Mouse (Mus musculus): ENCODE measurements around the gene Ankrd39. TPM values are rescaled to one million over a fixed set of nuclear protein-coding genes. Genes with fewer than 3 reads are reported as not detected.

The Ankrd39 gene
- polyA plus RNA-seq, 1 experiment from 2014 or later, result 23.1 TPM

DNA sequence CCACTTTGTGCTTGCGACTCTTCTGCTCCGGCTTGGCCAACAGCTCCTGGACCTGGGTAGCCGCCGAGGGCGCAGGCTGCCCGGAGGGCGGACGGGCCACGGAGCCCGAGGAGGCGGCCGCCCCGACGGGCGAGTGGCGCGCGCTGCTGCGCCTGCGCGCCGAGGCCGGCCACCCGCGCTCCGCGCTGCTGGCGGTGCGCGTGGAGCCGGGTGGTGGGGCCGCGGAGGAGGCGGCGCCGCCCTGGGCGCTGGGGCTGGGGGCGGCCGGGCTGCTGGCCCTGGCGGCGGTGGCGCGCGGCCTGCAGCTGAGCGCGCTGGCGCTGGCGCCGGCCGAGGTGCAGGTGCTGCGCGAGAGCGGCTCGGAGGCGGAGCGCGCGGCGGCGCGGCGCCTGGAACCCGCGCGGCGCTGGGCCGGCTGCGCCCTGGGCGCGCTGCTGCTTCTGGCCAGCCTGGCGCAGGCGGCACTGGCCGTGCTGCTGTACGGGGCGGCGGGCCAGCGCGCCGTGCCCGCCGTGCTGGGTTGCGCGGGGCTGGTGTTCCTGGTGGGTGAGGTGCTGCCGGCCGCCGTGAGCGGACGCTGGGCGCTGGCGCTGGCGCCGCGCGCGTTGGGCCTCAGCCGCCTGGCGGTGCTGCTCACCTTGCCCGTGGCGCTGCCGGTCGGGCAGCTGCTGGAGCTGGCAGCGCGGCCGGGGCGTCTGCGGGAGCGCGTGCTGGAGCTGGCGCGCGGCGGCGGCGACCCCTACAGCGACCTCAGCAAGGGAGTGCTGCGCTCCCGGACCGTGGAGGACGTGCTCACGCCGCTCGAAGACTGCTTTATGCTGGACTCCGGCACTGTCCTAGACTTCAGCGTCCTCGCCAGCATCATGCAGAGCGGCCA, 34.9 kb downstream of the Ankrd39 start:
- peak overlapping the region; percentile 86 for H3K4me3 ChIP-seq
- ATAC-seq (ENCODE audit: insufficient number of reproducible peaks, low FRiP score), result peak; percentile 71
- H3K9me3 ChIP-seq (replicated peaks), result no peaks in the 10 kb centered on the region
- 13% methylated on average over 126 of the region's 126 CpGs for WGBS
- peak overlapping the region; percentile 93 for H3K4me2 ChIP-seq
- no peaks in the 10 kb centered on the region for H3K27me3 ChIP-seq (replicated peaks)
- peak overlapping the region; percentile 86 for H3K9ac ChIP-seq
- H3K4me1 ChIP-seq (replicated peaks), result peaks cover 33% of the 10 kb centered on the region
- peaks cover 22% of the 10 kb centered on the region for H3K36me3 ChIP-seq
- peak overlapping the region; percentile 98 for H3K27ac ChIP-seq (ENCODE audit: poor library complexity, severe bottlenecking)

DNA sequence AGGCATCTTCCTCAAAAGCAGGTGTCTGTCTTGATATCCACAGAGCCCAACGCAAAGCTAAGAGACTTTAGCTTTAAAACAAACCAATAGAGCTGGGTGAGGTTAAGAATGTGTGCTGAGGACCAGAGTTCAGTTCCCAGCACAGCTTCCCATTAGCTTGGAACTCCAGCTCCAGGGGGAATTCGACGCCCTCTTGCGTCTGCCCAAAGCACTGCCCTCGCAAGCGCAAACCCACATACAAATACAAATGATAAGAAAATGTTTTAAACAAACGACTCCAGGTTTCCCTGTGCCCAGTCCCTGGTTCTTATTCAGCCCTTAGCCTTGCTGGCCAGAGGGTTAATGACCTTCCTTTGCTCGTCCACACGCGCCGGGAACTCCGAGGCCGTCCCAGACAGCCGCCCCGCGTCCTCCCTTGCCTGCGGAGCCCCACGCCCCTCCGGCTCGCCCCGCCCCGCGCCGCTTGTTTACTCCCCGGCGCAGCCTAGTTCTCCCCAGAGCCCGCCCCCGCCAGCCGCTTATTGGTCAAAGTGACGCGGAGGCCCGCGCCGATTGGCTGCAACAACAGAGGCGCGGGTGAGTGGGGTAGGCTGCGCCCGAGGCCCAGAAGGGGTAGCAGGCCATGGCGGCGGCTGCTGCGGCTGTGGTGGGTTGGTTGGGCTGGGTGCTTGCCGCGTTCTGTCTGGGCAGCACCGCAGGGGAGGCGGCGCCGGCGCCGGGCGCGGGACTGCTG, 35.8 kb downstream of the Ankrd39 start, which contains the start of gene Cnnm3:
Gene Cnnm3 (plus strand): TSS at position 579 of the 733 bp plus-strand sequence.
- no peaks in the 10 kb centered on the region for H3K27me3 ChIP-seq (replicated peaks)
- H3K4me1 ChIP-seq (replicated peaks), result peaks cover 30% of the 10 kb centered on the region
- H3K36me3 ChIP-seq, result peaks cover 19% of the 10 kb centered on the region
- H3K27ac ChIP-seq (ENCODE audit: poor library complexity, severe bottlenecking), result peak within 1 kb of the TSS; percentile 98
- peak within 1 kb of the TSS; percentile 86 for H3K4me3 ChIP-seq
- under 1% methylated on average over 51 of the region's 51 CpGs for WGBS
- ATAC-seq (ENCODE audit: insufficient number of reproducible peaks, low FRiP score), result peak; percentile 99
- H3K9ac ChIP-seq, result peak within 1 kb of the TSS; percentile 86
- no peaks in the 10 kb centered on the region for H3K9me3 ChIP-seq (replicated peaks)
- peak within 1 kb of the TSS; percentile 93 for H3K4me2 ChIP-seq

DNA sequence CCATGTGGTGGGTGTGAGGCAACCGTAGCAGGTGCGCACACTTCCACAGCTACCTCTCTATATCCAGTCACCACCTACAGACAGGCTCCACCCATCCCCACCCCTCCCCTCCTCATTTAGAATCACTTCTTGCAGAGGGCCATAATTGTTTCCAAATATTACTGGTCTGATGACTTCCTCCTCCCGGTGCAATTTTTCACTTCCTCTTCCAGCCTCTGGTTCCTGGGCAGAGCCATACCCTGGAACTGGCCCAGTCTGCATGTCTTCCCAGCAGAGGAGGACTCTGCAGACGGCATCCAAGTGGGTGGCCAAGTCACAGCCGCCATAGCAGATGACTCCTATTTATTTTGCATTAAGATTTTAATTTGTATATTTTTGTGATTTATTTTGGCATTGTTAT, 39.0 kb downstream of the Ankrd39 start:
- Histone ChIP-seq H3K4me1 (replicated peaks) (peaks cover 4% of the 10 kb centered on the region), H3K27ac (ENCODE audit: poor library complexity, severe bottlenecking) (no peak overlapping the region), H3K4me2 (no peak overlapping the region), H3K9ac (no peak overlapping the region), H3K36me3 (peaks cover 22% of the 10 kb centered on the region), H3K27me3 (replicated peaks) (no peaks in the 10 kb centered on the region), H3K4me3 (no peak overlapping the region), H3K9me3 (replicated peaks) (no peaks in the 10 kb centered on the region)
- WGBS, result 81% methylated on average over 5 of the region's 5 CpGs
- no peak for ATAC-seq (ENCODE audit: insufficient number of reproducible peaks, low FRiP score)

DNA sequence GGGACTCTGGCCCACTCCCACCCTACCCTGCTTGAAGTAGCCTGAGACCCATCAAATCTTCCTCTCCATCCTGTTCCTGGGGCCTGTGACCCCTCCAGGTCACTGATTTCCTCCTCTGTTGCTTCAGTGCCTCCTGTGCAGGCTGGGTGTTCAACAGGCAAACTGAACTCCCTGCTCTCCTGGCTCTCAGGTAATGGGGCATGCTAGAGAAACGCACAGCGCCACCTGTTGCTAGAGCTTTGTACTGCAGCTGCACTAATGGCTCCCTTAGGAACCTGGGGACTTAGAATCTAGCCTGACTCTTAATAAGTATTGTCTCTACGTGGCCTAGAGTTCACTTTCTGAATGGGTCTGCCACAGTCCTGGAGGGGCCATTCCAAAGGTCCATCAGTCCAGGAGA, 46.0 kb downstream of the Ankrd39 start:
- WGBS, result 11% methylated on average over 3 of the region's 3 CpGs
- no peak overlapping the region for H3K27ac ChIP-seq (ENCODE audit: poor library complexity, severe bottlenecking)
- no peak for ATAC-seq (ENCODE audit: insufficient number of reproducible peaks, low FRiP score)
- peaks cover 2% of the 10 kb centered on the region; the same call in 1 of the 2 replicates for H3K4me1 ChIP-seq (replicated peaks)
- H3K27me3 ChIP-seq (replicated peaks), result no peaks in the 10 kb centered on the region
- H3K4me3 ChIP-seq, result no peak overlapping the region
- H3K36me3 ChIP-seq, result peaks cover 26% of the 10 kb centered on the region
- 0 out of 2 replicates have a peak overlapping the region, but pooled peaks have one; percentile 24 for H3K9ac ChIP-seq
- H3K9me3 ChIP-seq (replicated peaks), result no peaks in the 10 kb centered on the region
- no peak overlapping the region for H3K4me2 ChIP-seq

DNA sequence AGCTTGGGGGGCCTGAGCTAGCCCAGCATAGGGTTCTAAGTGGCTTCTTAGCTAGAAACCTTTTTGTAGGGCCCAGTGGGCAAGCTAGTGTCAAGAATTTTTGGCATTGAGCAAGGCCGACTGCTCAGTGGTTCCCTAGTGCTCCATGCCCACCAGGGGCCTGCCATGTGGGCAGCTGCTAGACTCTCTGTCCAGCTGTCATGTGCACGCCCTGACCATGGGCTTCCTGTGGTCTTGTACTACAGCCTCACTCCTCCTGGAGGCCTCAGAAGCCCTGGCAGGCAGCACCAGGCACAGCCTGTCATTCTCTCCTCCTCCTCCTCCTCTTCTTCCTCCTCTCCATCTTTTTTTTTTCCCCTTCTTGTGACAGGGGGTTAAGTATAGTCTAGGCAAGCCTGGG, 49.9 kb downstream of the Ankrd39 start:
- Histone ChIP-seq H3K36me3 (peaks cover 10% of the 10 kb centered on the region), H3K9ac (0 out of 2 replicates have a peak overlapping the region, but pooled peaks have one; percentile 11), H3K27ac (ENCODE audit: poor library complexity, severe bottlenecking) (no peak overlapping the region), H3K4me3 (no peak overlapping the region), H3K9me3 (replicated peaks) (no peaks in the 10 kb centered on the region), H3K4me2 (no peak overlapping the region), H3K4me1 (replicated peaks) (peaks cover 10% of the 10 kb centered on the region), H3K27me3 (replicated peaks) (no peaks in the 10 kb centered on the region)
- WGBS, result 61% methylated on average over 2 of the region's 2 CpGs
- ATAC-seq (ENCODE audit: insufficient number of reproducible peaks, low FRiP score), result no peak

DNA sequence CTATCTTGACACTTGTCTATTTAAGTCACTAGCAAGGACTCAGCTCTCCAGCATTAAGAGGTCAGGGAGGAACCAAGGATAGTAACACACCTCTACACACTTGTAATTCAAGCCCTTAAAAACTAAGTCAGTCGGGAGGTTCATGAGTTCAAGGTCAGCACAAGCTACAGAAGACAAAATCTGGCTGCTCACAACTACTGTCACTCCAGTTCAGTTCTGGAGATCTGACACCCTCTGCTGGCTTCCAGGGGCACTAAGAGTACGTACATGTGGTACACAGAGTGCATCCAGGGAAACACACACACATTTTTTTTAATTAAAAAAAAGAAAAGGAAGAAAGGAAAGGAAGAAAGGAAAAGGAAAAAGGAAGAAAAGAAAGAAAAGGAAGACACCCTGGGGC, 50.5 kb downstream of the Ankrd39 start:
- H3K27ac ChIP-seq (ENCODE audit: poor library complexity, severe bottlenecking), result no peak overlapping the region
- ATAC-seq (ENCODE audit: insufficient number of reproducible peaks, low FRiP score), result no peak
- peaks cover 10% of the 10 kb centered on the region for H3K36me3 ChIP-seq
- 39% methylated on average over 2 of the region's 2 CpGs for whole genome bisulfite sequencing
- H3K4me1 ChIP-seq (replicated peaks), result peaks cover 16% of the 10 kb centered on the region
- no peak overlapping the region for H3K4me3 ChIP-seq
- H3K9ac ChIP-seq, result no peak overlapping the region
- no peaks in the 10 kb centered on the region for H3K27me3 ChIP-seq (replicated peaks)
- no peaks in the 10 kb centered on the region for H3K9me3 ChIP-seq (replicated peaks)
- H3K4me2 ChIP-seq, result no peak overlapping the region

DNA sequence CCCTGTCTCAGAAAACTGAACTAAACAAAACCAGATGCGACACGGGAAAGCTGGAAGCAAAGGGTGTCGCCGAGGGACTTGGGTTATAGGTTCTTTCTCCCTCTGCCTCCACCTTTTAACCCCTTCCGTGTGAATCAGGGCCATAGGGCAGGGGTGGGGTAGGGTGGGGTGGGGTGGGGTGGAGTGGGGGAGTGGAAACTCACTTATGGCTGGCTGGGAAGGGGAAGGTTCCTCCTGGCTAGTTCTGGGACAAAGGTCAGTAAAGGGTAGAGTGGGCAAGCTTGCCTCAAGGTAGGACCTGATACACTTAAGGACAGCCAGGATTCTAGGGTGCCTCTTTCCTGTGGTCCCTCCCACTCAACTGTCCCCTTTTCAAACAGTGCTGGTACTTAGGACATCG, 53.9 kb downstream of the Ankrd39 start:
- WGBS, result 78% methylated on average over 6 of the region's 6 CpGs
- Histone ChIP-seq H3K4me3 (no peak overlapping the region), H3K9me3 (replicated peaks) (no peaks in the 10 kb centered on the region), H3K27ac (ENCODE audit: poor library complexity, severe bottlenecking) (no peak overlapping the region), H3K4me1 (replicated peaks) (peaks cover 16% of the 10 kb centered on the region), H3K27me3 (replicated peaks) (no peaks in the 10 kb centered on the region), H3K36me3 (no peaks in the 10 kb centered on the region), H3K4me2 (no peak overlapping the region), H3K9ac (no peak overlapping the region)
- ATAC-seq (ENCODE audit: insufficient number of reproducible peaks, low FRiP score), result no peak

DNA sequence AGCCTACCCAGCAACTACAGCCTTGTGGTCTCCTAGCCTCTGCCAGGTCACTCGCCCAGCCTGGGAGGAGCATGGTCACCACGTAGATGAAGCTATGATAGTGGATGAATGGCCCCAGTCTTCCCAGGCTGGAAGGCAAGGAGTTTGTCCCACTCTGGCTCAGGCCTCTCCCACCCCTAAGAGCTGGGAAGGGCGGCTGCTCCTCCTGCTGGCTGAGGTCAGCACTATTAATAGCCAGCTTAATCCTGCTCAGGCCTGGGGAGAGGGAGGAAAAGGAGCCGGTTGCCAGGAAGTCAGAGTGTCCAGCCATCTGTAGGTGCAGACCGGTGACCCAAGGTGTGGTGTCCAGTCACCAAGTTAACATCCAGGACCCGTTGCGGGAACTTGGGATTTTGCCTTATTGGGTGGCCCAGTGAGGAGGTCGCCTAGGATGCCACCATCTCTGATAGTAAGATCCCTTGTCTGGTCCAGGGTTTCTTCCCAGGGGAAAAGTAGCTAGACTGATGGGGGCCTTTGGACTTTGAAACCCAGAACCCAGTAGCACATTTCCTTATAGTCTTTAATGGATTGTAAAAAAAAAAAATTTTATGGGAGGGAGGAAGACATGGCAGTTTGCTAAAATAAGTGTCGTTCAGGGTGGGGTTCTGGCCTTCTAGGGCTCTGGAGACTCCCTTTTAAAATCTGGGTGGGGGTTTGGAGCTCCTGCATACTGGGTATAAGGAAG, 54.7 kb downstream of the Ankrd39 start:
- ATAC-seq (ENCODE audit: insufficient number of reproducible peaks, low FRiP score), result peak; percentile 85
- Histone ChIP-seq H3K36me3 (no peaks in the 10 kb centered on the region), H3K27me3 (replicated peaks) (no peaks in the 10 kb centered on the region), H3K27ac (ENCODE audit: poor library complexity, severe bottlenecking) (peak overlapping the region; percentile 25; the same call in 1 of the 2 replicates), H3K4me1 (replicated peaks) (peaks cover 16% of the 10 kb centered on the region), H3K4me2 (peak overlapping the region; percentile 16; the same call in 1 of the 2 replicates), H3K9ac (peak overlapping the region; percentile 48; the same call in 1 of the 2 replicates), H3K4me3 (no peak overlapping the region), H3K9me3 (replicated peaks) (no peaks in the 10 kb centered on the region)
- WGBS, result 31% methylated on average over 9 of the region's 9 CpGs

DNA sequence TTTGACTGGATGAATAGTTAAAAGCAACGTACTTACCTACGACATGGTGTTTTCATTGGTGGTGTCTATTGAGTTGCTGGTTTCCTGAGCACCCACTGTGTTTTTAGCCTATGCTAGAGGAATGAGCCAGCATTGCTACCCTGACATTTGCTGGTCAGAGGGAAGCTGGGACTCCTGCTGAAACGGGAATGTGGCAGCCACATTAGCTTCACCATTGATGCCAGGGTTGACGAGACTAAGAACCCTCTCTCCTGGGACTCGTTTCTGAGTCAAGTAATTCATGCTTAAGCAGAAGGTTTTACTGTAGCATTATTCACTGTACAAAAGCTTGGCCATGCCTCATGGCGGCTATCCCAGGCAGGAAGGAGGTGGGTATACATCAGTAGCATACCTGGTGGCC, 57.6 kb downstream of the Ankrd39 start:
- H3K4me1 ChIP-seq (replicated peaks), result peaks cover 9% of the 10 kb centered on the region
- no peak overlapping the region for H3K9ac ChIP-seq
- no peaks in the 10 kb centered on the region for H3K27me3 ChIP-seq (replicated peaks)
- no peaks in the 10 kb centered on the region for H3K9me3 ChIP-seq (replicated peaks)
- no peak overlapping the region for H3K4me2 ChIP-seq
- no peaks in the 10 kb centered on the region for H3K36me3 ChIP-seq
- no peak for ATAC-seq (ENCODE audit: insufficient number of reproducible peaks, low FRiP score)
- 67% methylated on average over 6 of the region's 6 CpGs for WGBS
- H3K27ac ChIP-seq (ENCODE audit: poor library complexity, severe bottlenecking), result no peak overlapping the region
- H3K4me3 ChIP-seq, result no peak overlapping the region

Measured in heart, embryonic 12.5 days (tissue).